Mouse (Mus musculus): ENCODE results near the gene Map4k4. TPM values are rescaled to one million over a fixed set of nuclear protein-coding genes. Genes with fewer than 3 reads are reported as not detected.

Map4k4 gene
- polyA plus RNA-seq, 1 experiment from 2014 or later: 14.7 TPM

- no peaks in the 10 kb centered on the region for H3K27me3 ChIP-seq (ENCODE audit: control insufficient read depth, insufficient read depth, low read length)
- 1% methylated on average over 13 of the region's 13 CpGs for whole genome bisulfite sequencing
- no peaks in the 10 kb centered on the region for H3K36me3 ChIP-seq (ENCODE audit: control insufficient read depth, insufficient read depth)
- no peaks in the 10 kb centered on the region for H3K9me3 ChIP-seq (replicated peaks; ENCODE audit: control insufficient read depth, low read length)
- peak overlapping the region; percentile 9; the same call in 1 of the 2 replicates for H3K27ac ChIP-seq (ENCODE audit: low read length)
- H3K4me3 ChIP-seq (ENCODE audit: low read length): peak overlapping the region; percentile 51
- H3K4me1 ChIP-seq (ENCODE audit: control insufficient read depth, insufficient read depth, low read length): peaks cover 81% of the 10 kb centered on the region
- H3K9ac ChIP-seq (ENCODE audit: low read length): peak overlapping the region; percentile 45
- ATAC-seq (replicated peaks; ENCODE audit: extremely low read depth, insufficient read depth, low FRiP score): peak; percentile 56; the same call in 1 of the 2 replicates
- H3K4me2 ChIP-seq (ENCODE audit: low read depth, low read length): peak overlapping the region; percentile 68
These were observed 35.7 kb downstream of the Map4k4 start for GRCm38 (mm10) chr1:39936332-39936802.

GRCm38 (mm10) chr1:39936934-39937333 lies 36.2 kb downstream of the Map4k4 start:
- H3K27ac ChIP-seq (ENCODE audit: low read length): no peak overlapping the region
- H3K27me3 ChIP-seq (ENCODE audit: control insufficient read depth, insufficient read depth, low read length): no peaks in the 10 kb centered on the region
- peak overlapping the region; percentile 68 for H3K4me2 ChIP-seq (ENCODE audit: low read depth, low read length)
- H3K36me3 ChIP-seq (ENCODE audit: control insufficient read depth, insufficient read depth): no peaks in the 10 kb centered on the region
- H3K9me3 ChIP-seq (replicated peaks; ENCODE audit: control insufficient read depth, low read length): no peaks in the 10 kb centered on the region
- H3K4me3 ChIP-seq (ENCODE audit: low read length): no peak overlapping the region; the same call in 1 of the 2 replicates
- peaks cover 81% of the 10 kb centered on the region for H3K4me1 ChIP-seq (ENCODE audit: control insufficient read depth, insufficient read depth, low read length)
- 63% methylated on average over 2 of the region's 2 CpGs for WGBS
- no peak for ATAC-seq (replicated peaks; ENCODE audit: extremely low read depth, insufficient read depth, low FRiP score)
- no peak overlapping the region for H3K9ac ChIP-seq (ENCODE audit: low read length)

GRCm38 (mm10) chr1:39937609-39938008 lies 36.9 kb downstream of the Map4k4 start:
- ATAC-seq (replicated peaks; ENCODE audit: extremely low read depth, insufficient read depth, low FRiP score): no peak

GRCm38 (mm10) chr1:39939401-39939800 lies 38.7 kb downstream of the Map4k4 start:
- Histone ChIP-seq H3K36me3 (ENCODE audit: control insufficient read depth, insufficient read depth) (no peaks in the 10 kb centered on the region), H3K27ac (ENCODE audit: low read length) (peak overlapping the region; percentile 22; the same call in 1 of the 2 replicates), H3K4me3 (ENCODE audit: low read length) (no peak overlapping the region), H3K27me3 (ENCODE audit: control insufficient read depth, insufficient read depth, low read length) (no peaks in the 10 kb centered on the region), H3K9me3 (replicated peaks; ENCODE audit: control insufficient read depth, low read length) (no peaks in the 10 kb centered on the region), H3K4me2 (ENCODE audit: low read depth, low read length) (0 out of 2 replicates have a peak overlapping the region, but pooled peaks have one; percentile 1), H3K9ac (ENCODE audit: low read length) (no peak overlapping the region), H3K4me1 (ENCODE audit: control insufficient read depth, insufficient read depth, low read length) (peaks cover 82% of the 10 kb centered on the region)
- 55% methylated on average over 12 of the region's 12 CpGs for WGBS
- no peak for ATAC-seq (replicated peaks; ENCODE audit: extremely low read depth, insufficient read depth, low FRiP score)

More at GRCm38 (mm10) chr1:39937609-39938008, 36.9 kb downstream of the Map4k4 start:
- Histone ChIP-seq H3K4me2 (ENCODE audit: low read depth, low read length) (no peak overlapping the region), H3K4me1 (ENCODE audit: control insufficient read depth, insufficient read depth, low read length) (peaks cover 81% of the 10 kb centered on the region), H3K36me3 (ENCODE audit: control insufficient read depth, insufficient read depth) (no peaks in the 10 kb centered on the region), H3K9me3 (replicated peaks; ENCODE audit: control insufficient read depth, low read length) (no peaks in the 10 kb centered on the region), H3K27me3 (ENCODE audit: control insufficient read depth, insufficient read depth, low read length) (no peaks in the 10 kb centered on the region), H3K4me3 (ENCODE audit: low read length) (no peak overlapping the region), H3K27ac (ENCODE audit: low read length) (no peak overlapping the region), H3K9ac (ENCODE audit: low read length) (no peak overlapping the region)
- WGBS: 41% methylated on average over 4 of the region's 4 CpGs

GRCm38 (mm10) chr1:39940342-39940741 lies 39.6 kb downstream of the Map4k4 start:
- Histone ChIP-seq H3K36me3 (ENCODE audit: control insufficient read depth, insufficient read depth) (no peaks in the 10 kb centered on the region), H3K27ac (ENCODE audit: low read length) (no peak overlapping the region), H3K4me1 (ENCODE audit: control insufficient read depth, insufficient read depth, low read length) (peaks cover 85% of the 10 kb centered on the region), H3K9me3 (replicated peaks; ENCODE audit: control insufficient read depth, low read length) (no peaks in the 10 kb centered on the region), H3K4me3 (ENCODE audit: low read length) (no peak overlapping the region), H3K27me3 (ENCODE audit: control insufficient read depth, insufficient read depth, low read length) (no peaks in the 10 kb centered on the region), H3K4me2 (ENCODE audit: low read depth, low read length) (no peak overlapping the region), H3K9ac (ENCODE audit: low read length) (no peak overlapping the region)
- 89% methylated on average over 2 of the region's 2 CpGs for WGBS
- no peak for ATAC-seq (replicated peaks; ENCODE audit: extremely low read depth, insufficient read depth, low FRiP score)

GRCm38 (mm10) chr1:39941237-39942179 lies 40.8 kb downstream of the Map4k4 start:
- no peak overlapping the region for H3K4me3 ChIP-seq (ENCODE audit: low read length)
- WGBS: 58% methylated on average over 10 of the region's 10 CpGs
- no peaks in the 10 kb centered on the region for H3K9me3 ChIP-seq (replicated peaks; ENCODE audit: control insufficient read depth, low read length)
- no peak overlapping the region for H3K4me2 ChIP-seq (ENCODE audit: low read depth, low read length)
- 0 out of 2 replicates have a peak overlapping the region, but pooled peaks have one; percentile 15 for H3K27ac ChIP-seq (ENCODE audit: low read length)
- H3K4me1 ChIP-seq (ENCODE audit: control insufficient read depth, insufficient read depth, low read length): peaks cover 88% of the 10 kb centered on the region
- H3K9ac ChIP-seq (ENCODE audit: low read length): no peak overlapping the region
- no peak for ATAC-seq (replicated peaks; ENCODE audit: extremely low read depth, insufficient read depth, low FRiP score)
- H3K36me3 ChIP-seq (ENCODE audit: control insufficient read depth, insufficient read depth): no peaks in the 10 kb centered on the region
- no peaks in the 10 kb centered on the region for H3K27me3 ChIP-seq (ENCODE audit: control insufficient read depth, insufficient read depth, low read length)

- peaks cover 87% of the 10 kb centered on the region for H3K4me1 ChIP-seq (ENCODE audit: control insufficient read depth, insufficient read depth, low read length)
- peak overlapping the region; percentile 39 for H3K9ac ChIP-seq (ENCODE audit: low read length)
- WGBS: 22% methylated on average over 8 of the region's 8 CpGs
- H3K9me3 ChIP-seq (replicated peaks; ENCODE audit: control insufficient read depth, low read length): no peaks in the 10 kb centered on the region
- H3K4me3 ChIP-seq (ENCODE audit: low read length): no peak overlapping the region
- H3K36me3 ChIP-seq (ENCODE audit: control insufficient read depth, insufficient read depth): no peaks in the 10 kb centered on the region
- H3K27me3 ChIP-seq (ENCODE audit: control insufficient read depth, insufficient read depth, low read length): no peaks in the 10 kb centered on the region
- H3K27ac ChIP-seq (ENCODE audit: low read length): peak overlapping the region; percentile 67
- H3K4me2 ChIP-seq (ENCODE audit: low read depth, low read length): peak overlapping the region; percentile 55
- ATAC-seq (replicated peaks; ENCODE audit: extremely low read depth, insufficient read depth, low FRiP score): no peak; the same call in 1 of the 2 replicates
These were observed 42.2 kb downstream of the Map4k4 start for GRCm38 (mm10) chr1:39942935-39943334.

- H3K9me3 ChIP-seq (replicated peaks; ENCODE audit: control insufficient read depth, low read length): no peaks in the 10 kb centered on the region
- H3K36me3 ChIP-seq (ENCODE audit: control insufficient read depth, insufficient read depth): no peaks in the 10 kb centered on the region
- peaks cover 92% of the 10 kb centered on the region for H3K4me1 ChIP-seq (ENCODE audit: control insufficient read depth, insufficient read depth, low read length)
- 48% methylated on average over 5 of the region's 5 CpGs for WGBS
- no peak overlapping the region for H3K9ac ChIP-seq (ENCODE audit: low read length)
- H3K27ac ChIP-seq (ENCODE audit: low read length): no peak overlapping the region
- H3K27me3 ChIP-seq (ENCODE audit: control insufficient read depth, insufficient read depth, low read length): no peaks in the 10 kb centered on the region
- H3K4me3 ChIP-seq (ENCODE audit: low read length): no peak overlapping the region
- no peak for ATAC-seq (replicated peaks; ENCODE audit: extremely low read depth, insufficient read depth, low FRiP score)
- H3K4me2 ChIP-seq (ENCODE audit: low read depth, low read length): no peak overlapping the region
These were observed 43.7 kb downstream of the Map4k4 start for GRCm38 (mm10) chr1:39944306-39944971.

GRCm38 (mm10) chr1:39944972-39945323 lies 44.2 kb downstream of the Map4k4 start:
- no peak for ATAC-seq (replicated peaks; ENCODE audit: extremely low read depth, insufficient read depth, low FRiP score)
- H3K9me3 ChIP-seq (replicated peaks; ENCODE audit: control insufficient read depth, low read length): no peaks in the 10 kb centered on the region
- WGBS: 56% methylated on average over 4 of the region's 4 CpGs
- H3K9ac ChIP-seq (ENCODE audit: low read length): no peak overlapping the region
- H3K27ac ChIP-seq (ENCODE audit: low read length): no peak overlapping the region
- H3K36me3 ChIP-seq (ENCODE audit: control insufficient read depth, insufficient read depth): no peaks in the 10 kb centered on the region
- no peaks in the 10 kb centered on the region for H3K27me3 ChIP-seq (ENCODE audit: control insufficient read depth, insufficient read depth, low read length)
- no peak overlapping the region for H3K4me3 ChIP-seq (ENCODE audit: low read length)
- no peak overlapping the region for H3K4me2 ChIP-seq (ENCODE audit: low read depth, low read length)
- peaks cover 92% of the 10 kb centered on the region for H3K4me1 ChIP-seq (ENCODE audit: control insufficient read depth, insufficient read depth, low read length)
